Mouse (Mus musculus) intestine, embryonic 14.5 days (tissue): Measurements from ENCODE around the gene Dgkz. TPM values are rescaled to one million over a fixed set of nuclear protein-coding genes. Genes with fewer than 3 reads are reported as not detected.
A peak's percentile ranks its signal among the peaks of the same experiment; 100 is the strongest.

Experiments
- ATAC-seq: fragments of 200-750 bp; cut with Nextera tagmentation; replicated peaks from 2 replicates; pipeline ENCODE4 v1.8.0; 2017; ENCODE audit warnings: low read depth, moderate number of reproducible peaks, moderate TSS enrichment, moderate library complexity; ENCODE audit not compliant: low FRiP score, low TSS enrichment
- DNase-seq: peaks from one replicate; pipeline ENCODE4 v3.0.0-alpha.2; 2018; ENCODE audit warnings: low spot score
- H3K27ac ChIP-seq: fragments of 300-500 bp; sonication (generic); 2 replicates; pipeline ENCODE4 v1.5.1; 2014; ENCODE audit warnings: low read depth, mild to moderate bottlenecking, control low read depth
- H3K27me3 ChIP-seq: fragments of 300-500 bp; sonication (generic); replicated peaks from 2 replicates; pipeline ENCODE4 v1.6.1; 2014; ENCODE audit warnings: low read length, control low read depth; ENCODE audit not compliant: control insufficient read depth, insufficient read depth
- H3K36me3 ChIP-seq: fragments of 300-500 bp; sonication (generic); 2 replicates; pipeline ENCODE4 v1.6.1; 2014; ENCODE audit warnings: low read length, control low read depth; ENCODE audit not compliant: control insufficient read depth, insufficient read depth
- H3K4me1 ChIP-seq: fragments of 300-500 bp; sonication (generic); replicated peaks from 2 replicates; pipeline ENCODE4 v1.6.1; 2014; ENCODE audit warnings: low read length, control low read depth, mixed read lengths; ENCODE audit not compliant: control insufficient read depth, insufficient read depth
- H3K4me2 ChIP-seq: fragments of 300-500 bp; sonication (generic); 2 replicates; pipeline ENCODE4 v1.6.1; 2014; ENCODE audit warnings: low read length
- H3K4me3 ChIP-seq: fragments of 300-500 bp; sonication (generic); 2 replicates; pipeline ENCODE4 v1.5.1; 2014; ENCODE audit warnings: low read depth, low read length, control low read depth, mixed read lengths
- H3K9ac ChIP-seq: fragments of 300-500 bp; sonication (generic); 2 replicates; pipeline ENCODE4 v1.6.1; 2014; ENCODE audit warnings: mild to moderate bottlenecking, low read length
- H3K9me3 ChIP-seq: fragments of 300-500 bp; sonication (generic); 2 replicates; pipeline ENCODE4 v1.6.1; 2016; ENCODE audit warnings: low read length, control low read depth; ENCODE audit not compliant: control insufficient read depth
- WGBS: fragments of 180-500 bp; shearing (Covaris S2); extraction: QIAGEN DNeasy Blood & Tissue Kit; methylation state at CpG from one replicate; pipeline ENCODE4 v1.1.7; 2014; 5-methylcytosine and 5-hydroxymethylcytosine counted together
- polyA plus RNA-seq: library from polyadenylated mRNA; unstranded; fragments of >200 nt; fragmentation: Nextera tagmentation; extraction: Ambion mirVana; gene quantifications from 2 replicates; pipeline ENCODE4 v1.2.1, GENCODE M21; 2014

Gene Dgkz
- polyA plus RNA-seq, 1 experiment from 2014 or later = 75.6 TPM

- no peak overlapping the region for H3K4me2 ChIP-seq
- ATAC-seq = no peak
- H3K4me1 ChIP-seq = peaks cover 22% of the 10 kb centered on the region
- 48% methylated on average over 7 of the region's 7 CpGs for WGBS
- H3K27me3 ChIP-seq = no peaks in the 10 kb centered on the region
- DNase-seq = no peak
- H3K4me3 ChIP-seq = no peak overlapping the region
- no peak overlapping the region for H3K9ac ChIP-seq
- H3K36me3 ChIP-seq = peaks cover 5% of the 10 kb centered on the region; the same call in 1 of the 2 replicates
- no peak overlapping the region for H3K27ac ChIP-seq
- no peaks in the 10 kb centered on the region for H3K9me3 ChIP-seq
Observed at GRCm38 (mm10) chr2:92004617-92005016, 29.0 kb upstream of the Dgkz start.

- ATAC-seq (no peak), DNase-seq (no peak)
- Histone ChIP-seq H3K36me3 (peaks cover 10% of the 10 kb centered on the region; the same call in 1 of the 2 replicates), H3K27ac (no peak overlapping the region), H3K9me3 (no peaks in the 10 kb centered on the region), H3K4me1 (no peaks in the 10 kb centered on the region), H3K4me2 (no peak overlapping the region), H3K9ac (no peak overlapping the region), H3K4me3 (no peak overlapping the region), H3K27me3 (no peaks in the 10 kb centered on the region)
- WGBS = 86% methylated on average over 16 of the region's 16 CpGs
Observed at GRCm38 (mm10) chr2:91997905-91998608, 22.4 kb upstream of the Dgkz start.

- Histone ChIP-seq H3K4me3 (no peak overlapping the region), H3K27ac (no peak overlapping the region), H3K4me1 (no peaks in the 10 kb centered on the region), H3K9ac (no peak overlapping the region), H3K36me3 (0 out of 2 replicates have a peak, but pooled peaks cover 5% of the 10 kb centered on the region), H3K4me2 (no peak overlapping the region), H3K9me3 (no peaks in the 10 kb centered on the region), H3K27me3 (no peaks in the 10 kb centered on the region)
- 57% methylated on average over 5 of the region's 5 CpGs for whole genome bisulfite sequencing
- ATAC-seq (peak; percentile 36; the same call in 1 of the 2 replicates), DNase-seq (no peak)
Observed at GRCm38 (mm10) chr2:91996006-91996405, 20.3 kb upstream of the Dgkz start.

GRCm38 (mm10) chr2:91993409-91993808 is 17.7 kb upstream of the Dgkz start:
- no peak for ATAC-seq
- WGBS = 74% methylated on average over 3 of the region's 3 CpGs

GRCm38 (mm10) chr2:91989750-91990149 is 14.1 kb upstream of the Dgkz start:
- Histone ChIP-seq H3K4me2 (no peak overlapping the region), H3K9ac (no peak overlapping the region), H3K27ac (no peak overlapping the region), H3K9me3 (0 out of 2 replicates have a peak, but pooled peaks cover 4% of the 10 kb centered on the region), H3K4me3 (no peak overlapping the region), H3K27me3 (no peaks in the 10 kb centered on the region), H3K4me1 (0 out of 2 replicates have a peak, but pooled peaks cover 5% of the 10 kb centered on the region), H3K36me3 (peaks cover 12% of the 10 kb centered on the region)
- DNase-seq (no peak), ATAC-seq (no peak)

More at GRCm38 (mm10) chr2:91993409-91993808, 17.7 kb upstream of the Dgkz start:
- Histone ChIP-seq H3K4me1 (no peaks in the 10 kb centered on the region), H3K4me3 (no peak overlapping the region), H3K4me2 (no peak overlapping the region), H3K36me3 (peaks cover 15% of the 10 kb centered on the region), H3K9me3 (0 out of 2 replicates have a peak, but pooled peaks cover 4% of the 10 kb centered on the region), H3K27me3 (no peaks in the 10 kb centered on the region), H3K27ac (no peak overlapping the region), H3K9ac (no peak overlapping the region)
- no peak for DNase-seq

GRCm38 (mm10) chr2:91987542-91987941 is 11.9 kb upstream of the Dgkz start:
- H3K4me2 ChIP-seq = no peak overlapping the region
- ATAC-seq = 0 out of 2 replicates have a peak, but pooled peaks have one; percentile 12
- H3K9me3 ChIP-seq = 0 out of 2 replicates have a peak, but pooled peaks cover 4% of the 10 kb centered on the region
- no peaks in the 10 kb centered on the region for H3K27me3 ChIP-seq
- no peak overlapping the region for H3K4me3 ChIP-seq
- H3K4me1 ChIP-seq = peaks cover 13% of the 10 kb centered on the region
- WGBS = 2% methylated on average over 3 of the region's 3 CpGs
- no peak overlapping the region for H3K27ac ChIP-seq
- peaks cover 17% of the 10 kb centered on the region for H3K36me3 ChIP-seq
- DNase-seq = peak; percentile 98
- no peak overlapping the region for H3K9ac ChIP-seq

GRCm38 (mm10) chr2:91986071-91986470 is 10.4 kb upstream of the Dgkz start:
- H3K27ac ChIP-seq = no peak overlapping the region
- H3K9ac ChIP-seq = no peak overlapping the region
- no peak for DNase-seq

GRCm38 (mm10) chr2:91984906-91985525 is 9.4 kb upstream of the Dgkz start:
- no peak for DNase-seq
- H3K4me3 ChIP-seq = no peak overlapping the region

More at GRCm38 (mm10) chr2:91986071-91986470, 10.4 kb upstream of the Dgkz start:
- ATAC-seq = no peak; the same call in 1 of the 2 replicates
- Histone ChIP-seq H3K4me2 (no peak overlapping the region), H3K4me1 (peaks cover 13% of the 10 kb centered on the region), H3K27me3 (no peaks in the 10 kb centered on the region), H3K36me3 (peaks cover 17% of the 10 kb centered on the region), H3K4me3 (no peak overlapping the region), H3K9me3 (0 out of 2 replicates have a peak, but pooled peaks cover 4% of the 10 kb centered on the region)
- 13% methylated on average over 5 of the region's 5 CpGs for WGBS

More at GRCm38 (mm10) chr2:91984906-91985525, 9.4 kb upstream of the Dgkz start:
- H3K36me3 ChIP-seq = peaks cover 8% of the 10 kb centered on the region; the same call in 1 of the 2 replicates
- H3K27ac ChIP-seq = peak overlapping the region; percentile 89
- 35% methylated on average over 9 of the region's 9 CpGs for WGBS
- 0 out of 2 replicates have a peak, but pooled peaks cover 4% of the 10 kb centered on the region for H3K9me3 ChIP-seq
- H3K4me1 ChIP-seq = peaks cover 16% of the 10 kb centered on the region
- no peak overlapping the region for H3K9ac ChIP-seq
- peak overlapping the region; percentile 44; the same call in 1 of the 2 replicates for H3K4me2 ChIP-seq
- ATAC-seq = peak; percentile 1; the same call in 1 of the 2 replicates
- no peaks in the 10 kb centered on the region for H3K27me3 ChIP-seq
